Mouse (Mus musculus) megakaryocyte, adult 5-6 weeks (primary cell): ENCODE measurements around the gene Rpl36a-ps1. TPM values are rescaled to one million over a fixed set of nuclear protein-coding genes. Genes with fewer than 3 reads are reported as not detected.

Source experiments
- ATAC-seq: 2 replicates; pipeline ENCODE4 v1.8.0; 2016; ENCODE audit warnings: mild to moderate bottlenecking, inconsistent platforms; ENCODE audit not compliant: poor library complexity, severe bottlenecking
- total RNA-seq, 2 experiments: library from RNA; stranded (forward) in 1 of 2; stranded (reverse) in 1 of 2; fragments of 153-499, 151-499 nt in 1 of 2; fragments of 221-1000, 200-1000 nt in 1 of 2; gene quantifications; 2 replicates each; pipeline versions ENCODE4 v1.2.3 to v1.2.4; 2015 to 2017

Rpl36a-ps1 gene
- total RNA-seq, 2 experiments from 2014 or later: 8.3 to 12.9 TPM

GRCm38 (mm10) chr14:98952441-98952840, 41.7 kb downstream of the Rpl36a-ps1 start:
- no peak for ATAC-seq

GRCm38 (mm10) chr14:98951626-98952290, 42.4 kb downstream of the Rpl36a-ps1 start:
- ATAC-seq: no peak

Other genes starting within 250 kb of the Rpl36a-ps1 start
- 53.6 and 61.1 TPM in 2 replicates for gene Mzt1, start 51.8 kb upstream of the Rpl36a-ps1 start, total RNA-seq (2015)
- gene Mzt1, start 51.8 kb upstream of the Rpl36a-ps1 start, total RNA-seq (2017): 24.3 and 25.9 TPM in 2 replicates
- gene Bora, start 51.9 kb upstream of the Rpl36a-ps1 start, total RNA-seq (2015): 24.4 and 26.5 TPM in 2 replicates
- gene Bora, start 51.9 kb upstream of the Rpl36a-ps1 start, total RNA-seq (2017): 26.0 and 28.4 TPM in 2 replicates
- 22.5 and 24.0 TPM in 2 replicates for gene Pibf1, start 105.1 kb upstream of the Rpl36a-ps1 start, total RNA-seq (2015)
- 24.1 and 32.4 TPM in 2 replicates for gene Pibf1, start 105.1 kb upstream of the Rpl36a-ps1 start, total RNA-seq (2017)
- 17.6 and 18.2 TPM in 2 replicates for gene Dis3, start 105.5 kb upstream of the Rpl36a-ps1 start, total RNA-seq (2015)
- gene Dis3, start 105.5 kb upstream of the Rpl36a-ps1 start, total RNA-seq (2017): 17.2 and 26.1 TPM in 2 replicates